Mouse (Mus musculus) hindbrain, embryonic 15.5 days (tissue): ENCODE measurements around the gene 4930523C07Rik. TPM values are rescaled to one million over a fixed set of nuclear protein-coding genes. Genes with fewer than 3 reads are reported as not detected.

ENCODE experiments used
- ATAC-seq: fragments of 200-750 bp; cut with Nextera tagmentation; 2 replicates; pipeline ENCODE4 v1.8.0; 2017; ENCODE audit warnings: low read depth, moderate number of reproducible peaks, moderate TSS enrichment; ENCODE audit not compliant: low FRiP score
- H3K27ac ChIP-seq: fragments of 300-500 bp; sonication (generic); replicated peaks from 2 replicates; pipeline ENCODE4 v1.5.1; 2015; ENCODE audit warnings: mild to moderate bottlenecking, inconsistent platforms
- H3K27me3 ChIP-seq: fragments of 300-500 bp; sonication (generic); 2 replicates; pipeline ENCODE4 v1.6.1; 2015; ENCODE audit warnings: control low read depth, inconsistent platforms
- H3K36me3 ChIP-seq: fragments of 300-500 bp; sonication (generic); 2 replicates; pipeline ENCODE4 v1.6.1; 2015; ENCODE audit warnings: control low read depth, inconsistent platforms
- H3K4me1 ChIP-seq: fragments of 300-500 bp; sonication (generic); replicated peaks from 2 replicates; pipeline ENCODE4 v1.6.1; 2015; ENCODE audit warnings: control low read depth, inconsistent platforms
- H3K4me2 ChIP-seq: fragments of 300-500 bp; sonication (generic); 2 replicates; pipeline ENCODE4 v1.6.1; 2015; ENCODE audit warnings: moderate library complexity, mild to moderate bottlenecking, inconsistent platforms
- H3K4me3 ChIP-seq: fragments of 300-500 bp; sonication (generic); 2 replicates; pipeline ENCODE4 v1.5.1; 2015; ENCODE audit warnings: mild to moderate bottlenecking, inconsistent platforms
- H3K9ac ChIP-seq: fragments of 300-500 bp; sonication (generic); 2 replicates; pipeline ENCODE4 v1.6.1; 2015; ENCODE audit warnings: inconsistent platforms
- H3K9me3 ChIP-seq: fragments of 300-500 bp; sonication (generic); 2 replicates; pipeline ENCODE4 v1.6.1; 2016; ENCODE audit warnings: control low read depth, inconsistent platforms
- WGBS: fragments of 180-500 bp; shearing (Covaris S2); methylation state at CpG from one replicate; pipeline ENCODE4 v1.1.7; 2015; 5-methylcytosine and 5-hydroxymethylcytosine counted together
- polyA plus RNA-seq: library from polyadenylated mRNA; unstranded; fragments of >200 nt; fragmentation: Nextera tagmentation; extraction: Ambion mirVana; gene quantifications from 2 replicates; pipeline ENCODE4 v1.2.1, GENCODE M21; 2015

The 4930523C07Rik gene
- polyA plus RNA-seq, 1 experiment from 2014 or later: 2.6 TPM

DNA sequence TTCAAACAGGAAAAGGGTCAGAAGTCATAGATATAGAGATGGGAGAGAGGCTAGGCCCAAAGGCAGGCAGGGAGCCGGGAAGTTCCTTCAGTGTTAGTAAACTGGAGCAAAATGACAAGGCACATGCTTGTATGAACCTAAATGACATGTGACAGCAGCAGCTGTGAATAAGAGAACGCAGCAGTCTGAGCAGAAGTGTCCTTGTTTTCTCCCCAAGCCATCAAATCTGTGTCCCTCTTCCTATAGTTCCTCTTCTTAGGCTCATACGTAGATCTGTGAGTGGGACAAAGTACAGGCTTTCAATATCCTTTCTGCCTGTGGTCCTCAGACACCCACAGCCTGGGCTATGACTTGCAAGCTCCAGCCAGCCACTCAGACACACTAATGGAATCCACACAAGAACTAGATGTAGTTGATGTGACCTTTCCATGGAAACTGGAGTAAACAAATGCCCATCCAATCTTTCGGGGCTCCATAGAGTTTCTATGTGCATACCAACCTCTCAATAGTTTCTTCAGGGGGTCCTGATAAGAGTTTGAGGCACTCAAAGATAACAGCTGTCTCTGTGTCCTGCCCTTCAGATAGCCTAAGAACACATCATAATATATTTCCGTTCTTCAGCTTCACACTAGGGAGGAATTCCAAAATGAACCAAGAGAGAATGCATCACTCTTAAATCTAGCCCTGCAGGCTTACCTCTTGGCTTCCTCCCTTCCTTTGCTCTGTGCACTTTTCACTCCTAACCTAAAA is 5.1 kb downstream of the 4930523C07Rik start:
- Histone ChIP-seq H3K4me1 (peaks cover 5% of the 10 kb centered on the region), H3K27me3 (no peaks in the 10 kb centered on the region), H3K27ac (no peak overlapping the region), H3K36me3 (no peaks in the 10 kb centered on the region), H3K9me3 (no peaks in the 10 kb centered on the region), H3K4me3 (no peak overlapping the region), H3K4me2 (no peak overlapping the region), H3K9ac (no peak overlapping the region)
- ATAC-seq: no peak
- 84% methylated on average over 5 of the region's 5 CpGs for WGBS

DNA sequence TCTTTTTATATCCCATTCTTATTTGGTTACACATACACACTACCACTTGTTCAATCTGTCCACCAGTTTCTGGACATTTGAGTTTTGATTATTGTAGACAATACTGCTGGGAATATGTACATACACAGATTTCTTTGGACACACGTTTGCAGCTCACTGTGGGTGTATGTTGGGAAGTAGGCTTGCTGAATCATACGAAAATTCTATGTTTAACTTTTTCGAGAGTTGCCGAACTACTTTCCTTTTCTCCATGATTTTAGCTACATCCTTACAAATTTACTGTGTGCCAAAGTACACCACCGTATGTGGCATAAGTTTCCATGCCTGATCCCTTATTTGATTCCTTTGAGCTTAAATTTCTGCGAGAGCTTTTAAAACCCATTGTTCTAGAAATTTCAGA is 6.7 kb downstream of the 4930523C07Rik start:
- no peak for ATAC-seq
- Histone ChIP-seq H3K9me3 (no peaks in the 10 kb centered on the region), H3K4me1 (no peaks in the 10 kb centered on the region), H3K4me2 (no peak overlapping the region), H3K36me3 (no peaks in the 10 kb centered on the region), H3K9ac (no peak overlapping the region), H3K27me3 (no peaks in the 10 kb centered on the region), H3K4me3 (no peak overlapping the region), H3K27ac (no peak overlapping the region)
- WGBS: 94% methylated on average over 6 of the region's 6 CpGs

DNA sequence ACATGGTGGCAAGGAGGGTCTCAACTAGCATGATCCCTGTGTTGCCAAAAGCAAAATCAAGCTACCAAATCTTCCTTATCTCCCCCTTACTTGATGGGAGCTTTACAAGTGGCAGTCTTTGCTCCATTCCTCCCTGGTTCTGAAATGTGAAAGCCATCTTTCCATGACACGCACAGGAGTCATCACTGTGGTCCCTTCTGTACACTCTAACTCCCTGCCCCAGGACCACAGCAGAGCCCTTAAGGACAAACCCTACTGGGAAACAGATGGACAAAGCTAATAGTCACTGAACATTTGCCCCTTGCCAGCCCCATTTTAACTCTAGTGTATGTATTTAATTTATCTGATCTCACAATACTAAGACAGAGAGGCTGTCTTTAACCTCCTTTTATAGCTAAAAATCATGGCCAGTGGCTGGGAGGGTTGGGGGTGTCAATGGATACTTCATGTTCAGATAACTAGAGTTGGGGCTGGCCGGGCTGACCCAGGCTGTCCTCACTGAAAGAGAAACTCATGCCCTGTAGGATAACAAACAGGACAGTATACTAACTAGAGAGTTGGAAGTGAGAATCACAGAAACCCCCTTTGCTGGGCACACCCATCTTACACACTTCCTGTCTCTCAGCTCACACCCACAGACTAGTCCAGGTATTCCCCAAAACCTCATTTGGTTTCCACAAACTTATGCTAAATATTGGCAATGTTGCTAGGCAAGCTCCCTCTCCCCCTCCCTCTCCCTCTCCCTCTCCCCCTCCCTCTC is 8.6 kb downstream of the 4930523C07Rik start:
- H3K9me3 ChIP-seq: no peaks in the 10 kb centered on the region
- H3K4me1 ChIP-seq: no peaks in the 10 kb centered on the region
- 97% methylated on average over 2 of the region's 2 CpGs for WGBS
- H3K27ac ChIP-seq: no peak overlapping the region
- no peak overlapping the region for H3K9ac ChIP-seq
- no peaks in the 10 kb centered on the region for H3K27me3 ChIP-seq
- no peak overlapping the region for H3K4me3 ChIP-seq
- H3K36me3 ChIP-seq: no peaks in the 10 kb centered on the region
- no peak for ATAC-seq
- no peak overlapping the region for H3K4me2 ChIP-seq

DNA sequence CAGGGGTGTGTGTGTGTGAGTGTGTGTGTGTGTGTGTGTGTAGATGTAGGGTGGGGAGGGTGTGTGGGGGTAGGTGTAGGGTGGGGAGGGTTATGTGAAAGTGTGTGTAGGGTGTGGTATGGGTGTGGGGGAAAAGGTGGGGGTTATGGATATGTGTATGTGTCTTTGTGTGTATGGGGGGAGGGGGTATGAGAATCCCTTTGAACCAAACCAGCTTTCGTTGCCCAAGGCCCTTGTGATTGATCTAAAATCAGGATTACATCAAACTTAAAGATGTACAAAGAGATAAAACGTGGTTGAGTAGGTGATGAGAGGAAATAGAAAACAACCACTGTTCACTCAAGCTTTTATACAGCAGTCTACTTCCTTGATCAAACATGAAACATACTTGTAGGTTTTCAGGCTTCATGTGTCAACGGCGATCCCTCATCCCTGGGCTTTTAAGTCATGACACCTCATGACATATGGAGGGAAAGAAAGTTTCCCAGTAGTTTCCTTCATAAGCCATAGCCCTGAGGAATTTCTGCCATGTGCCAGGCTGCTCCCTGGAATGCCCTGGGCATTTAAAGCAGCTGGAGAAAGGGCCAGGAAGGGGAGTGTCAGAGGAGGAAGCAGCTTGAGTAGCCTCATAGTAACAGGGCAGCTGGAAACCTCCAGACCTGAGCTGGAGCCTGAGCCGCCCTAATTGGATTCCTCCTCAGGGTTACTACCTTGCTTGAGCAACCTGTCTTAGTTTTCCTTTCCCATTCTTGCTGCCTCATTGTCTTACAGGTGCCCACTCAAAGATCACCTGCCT is 9.5 kb downstream of the 4930523C07Rik start:
- H3K36me3 ChIP-seq: no peaks in the 10 kb centered on the region
- ATAC-seq: no peak

DNA sequence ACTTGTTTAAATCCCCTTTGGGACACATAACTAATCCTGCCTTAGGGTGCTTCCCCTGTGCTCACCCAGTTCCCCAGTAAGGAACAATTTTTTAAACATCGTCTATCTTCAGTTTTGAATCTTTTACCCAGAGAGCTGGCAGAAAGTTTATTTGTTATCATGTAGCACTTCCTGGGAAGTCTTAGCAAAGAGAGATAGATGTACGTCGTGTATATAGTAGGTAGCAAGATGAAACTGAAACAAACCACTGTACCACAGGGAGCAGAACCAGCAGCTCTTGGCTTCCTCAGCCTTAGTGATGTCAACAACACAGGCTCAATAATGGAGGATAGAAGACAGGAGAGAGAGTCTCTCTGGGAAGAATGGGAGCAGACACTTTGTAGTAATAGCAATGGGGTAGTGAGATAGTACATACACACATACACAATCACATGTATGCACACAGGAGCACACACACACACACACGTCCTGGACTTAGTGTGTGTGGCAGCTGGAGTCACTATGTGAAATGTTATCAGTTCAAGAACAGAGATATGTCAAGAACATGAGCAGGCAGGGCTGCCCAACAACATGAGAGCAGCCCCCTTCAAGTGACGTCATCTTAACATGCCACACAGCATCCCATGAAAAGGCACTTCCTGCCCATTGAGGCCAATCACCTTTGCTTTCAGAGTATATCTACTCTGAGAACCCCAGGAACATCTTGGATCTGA is 10.3 kb downstream of the 4930523C07Rik start:
- no peak overlapping the region for H3K4me3 ChIP-seq
- H3K9ac ChIP-seq: no peak overlapping the region
- no peaks in the 10 kb centered on the region for H3K4me1 ChIP-seq
- H3K36me3 ChIP-seq: no peaks in the 10 kb centered on the region
- no peak overlapping the region for H3K4me2 ChIP-seq
- no peaks in the 10 kb centered on the region for H3K27me3 ChIP-seq
- no peak for ATAC-seq
- no peaks in the 10 kb centered on the region for H3K9me3 ChIP-seq
- H3K27ac ChIP-seq: no peak overlapping the region
- 82% methylated on average over 5 of the region's 5 CpGs for WGBS

More for the DNA sequence above, 9.5 kb downstream of the 4930523C07Rik start:
- Histone ChIP-seq H3K4me2 (no peak overlapping the region), H3K27me3 (no peaks in the 10 kb centered on the region), H3K4me3 (no peak overlapping the region), H3K9ac (no peak overlapping the region), H3K4me1 (no peaks in the 10 kb centered on the region), H3K9me3 (no peaks in the 10 kb centered on the region), H3K27ac (no peak overlapping the region)
- 87% methylated on average over 5 of the region's 5 CpGs for WGBS

DNA sequence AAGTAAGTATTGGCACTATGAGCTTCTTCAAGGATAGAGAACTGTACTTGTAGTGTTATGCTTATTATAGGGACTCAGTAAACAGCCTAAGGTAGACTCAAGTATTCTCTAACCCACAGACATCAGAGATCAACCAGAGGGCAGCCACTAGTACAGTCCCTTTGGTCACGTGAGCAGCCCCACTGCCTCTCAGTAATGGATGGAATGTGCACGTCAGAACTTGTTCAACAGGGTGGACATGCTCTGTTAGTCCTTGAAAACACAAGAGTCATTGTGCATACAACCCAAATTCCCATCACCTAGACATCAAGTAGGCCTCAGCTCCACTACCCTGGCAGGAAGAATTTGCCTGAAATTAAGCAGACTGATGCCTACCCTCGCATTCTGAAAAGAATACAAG is 13.5 kb downstream of the 4930523C07Rik start:
- no peaks in the 10 kb centered on the region for H3K9me3 ChIP-seq
- H3K4me3 ChIP-seq: no peak overlapping the region
- H3K36me3 ChIP-seq: no peaks in the 10 kb centered on the region
- no peaks in the 10 kb centered on the region for H3K27me3 ChIP-seq
- no peak overlapping the region for H3K4me2 ChIP-seq
- WGBS: 62% methylated on average over 3 of the region's 3 CpGs
- H3K4me1 ChIP-seq: no peaks in the 10 kb centered on the region
- no peak for ATAC-seq
- no peak overlapping the region for H3K9ac ChIP-seq
- H3K27ac ChIP-seq: no peak overlapping the region

DNA sequence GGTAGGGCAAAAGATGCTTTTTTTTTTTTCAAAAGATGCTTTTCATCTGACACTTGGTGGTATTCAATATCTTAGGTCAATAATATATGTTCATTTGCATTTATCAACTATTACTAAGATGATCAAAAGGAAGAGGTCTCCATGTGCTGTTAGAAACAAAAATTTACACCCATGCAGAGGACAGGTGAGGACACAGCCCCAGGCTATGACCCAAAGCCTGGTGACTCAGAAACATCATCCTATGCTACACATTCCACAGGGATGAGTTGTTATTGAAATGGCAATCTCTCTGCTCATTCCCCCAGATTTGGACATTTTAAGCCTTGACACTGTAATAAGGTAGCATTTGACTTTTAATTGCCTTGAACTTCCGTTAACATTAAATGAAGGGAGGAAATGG is 15.7 kb downstream of the 4930523C07Rik start:
- 67% methylated on average over 1 of the region's 1 CpGs for WGBS
- ATAC-seq: no peak
- no peak overlapping the region for H3K4me2 ChIP-seq

DNA sequence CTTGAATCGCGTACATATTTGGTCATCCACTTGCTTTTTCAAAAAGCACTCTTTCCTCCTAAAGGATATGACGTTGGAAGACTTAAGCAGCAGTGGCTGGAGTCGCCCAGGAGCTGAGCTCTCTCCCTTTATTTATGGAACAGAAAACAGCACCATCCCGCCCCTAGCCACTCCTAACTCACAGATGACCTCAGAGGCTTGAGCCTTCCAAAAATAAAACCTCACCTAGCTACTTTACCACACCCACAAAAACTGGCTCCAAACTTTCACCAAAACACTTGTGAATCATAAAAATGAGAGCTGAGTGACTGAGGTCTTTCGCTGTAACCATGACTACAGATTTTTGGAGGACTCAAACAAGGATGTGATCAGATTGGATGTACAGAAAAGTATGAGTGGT is 16.4 kb downstream of the 4930523C07Rik start:
- H3K4me1 ChIP-seq: no peaks in the 10 kb centered on the region
- WGBS: 81% methylated on average over 6 of the region's 6 CpGs
- no peak overlapping the region for H3K4me3 ChIP-seq
- H3K27me3 ChIP-seq: no peaks in the 10 kb centered on the region
- H3K9ac ChIP-seq: no peak overlapping the region
- H3K36me3 ChIP-seq: no peaks in the 10 kb centered on the region
- no peak overlapping the region for H3K27ac ChIP-seq
- no peak for ATAC-seq
- no peak overlapping the region for H3K4me2 ChIP-seq
- no peaks in the 10 kb centered on the region for H3K9me3 ChIP-seq

More for the DNA sequence above, 15.7 kb downstream of the 4930523C07Rik start:
- no peak overlapping the region for H3K27ac ChIP-seq
- no peaks in the 10 kb centered on the region for H3K4me1 ChIP-seq
- H3K4me3 ChIP-seq: no peak overlapping the region
- no peaks in the 10 kb centered on the region for H3K9me3 ChIP-seq
- H3K27me3 ChIP-seq: no peaks in the 10 kb centered on the region
- H3K9ac ChIP-seq: no peak overlapping the region
- H3K36me3 ChIP-seq: no peaks in the 10 kb centered on the region

DNA sequence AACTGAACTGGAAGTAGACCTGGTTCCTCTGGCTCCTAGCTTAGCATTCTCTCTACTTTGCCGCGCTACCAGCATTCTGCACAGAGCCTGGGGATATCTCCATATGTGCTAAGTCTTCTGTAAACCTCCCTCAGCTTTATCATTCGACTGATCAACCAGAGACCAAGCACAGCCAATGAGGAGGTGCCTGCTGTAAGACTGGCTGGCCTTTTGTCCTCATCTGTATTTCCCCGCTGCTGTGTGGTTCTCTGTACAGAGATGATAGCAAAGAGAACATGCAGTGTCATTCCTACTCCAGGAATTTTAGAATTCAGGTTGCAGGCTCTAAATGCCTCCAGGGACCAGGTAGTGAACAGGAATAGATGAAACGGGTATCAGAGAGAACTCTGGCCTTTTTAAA is 17.1 kb downstream of the 4930523C07Rik start:
- Histone ChIP-seq H3K4me2 (no peak overlapping the region), H3K9ac (no peak overlapping the region), H3K4me1 (no peaks in the 10 kb centered on the region), H3K4me3 (no peak overlapping the region), H3K36me3 (no peaks in the 10 kb centered on the region), H3K9me3 (no peaks in the 10 kb centered on the region), H3K27ac (no peak overlapping the region), H3K27me3 (no peaks in the 10 kb centered on the region)
- no peak for ATAC-seq
- 86% methylated on average over 5 of the region's 5 CpGs for WGBS

DNA sequence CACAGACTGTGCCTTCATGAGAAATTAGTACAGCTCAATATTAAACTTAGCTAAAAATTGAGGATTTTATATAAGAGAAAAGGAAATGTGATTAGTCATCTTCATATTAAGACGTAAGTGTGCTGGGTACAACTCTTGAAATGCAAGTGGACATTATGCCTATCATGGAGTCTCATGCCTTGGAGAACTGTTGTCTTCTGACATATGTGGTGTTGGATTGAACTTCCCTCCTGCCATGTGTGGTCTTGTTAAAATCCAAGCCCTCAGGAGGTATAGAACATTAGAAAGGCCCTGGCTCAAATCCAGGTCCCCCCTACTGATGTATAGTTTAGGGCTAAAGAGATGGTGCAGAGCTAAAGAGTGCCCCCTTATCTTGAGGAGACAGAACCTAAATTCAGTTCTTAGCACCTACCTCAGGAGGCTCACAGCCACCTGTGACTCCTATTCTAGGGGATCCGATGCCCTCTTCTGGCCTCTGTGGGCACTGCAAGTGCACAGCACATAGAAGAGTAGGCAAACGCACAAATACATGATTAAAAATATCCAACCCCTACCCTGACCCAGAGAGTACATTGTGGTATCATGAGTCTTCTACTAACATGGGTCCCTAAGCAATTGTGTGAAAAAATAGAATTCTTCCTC is 17.7 kb downstream of the 4930523C07Rik start:
- Histone ChIP-seq H3K4me1 (no peaks in the 10 kb centered on the region), H3K4me3 (no peak overlapping the region), H3K27me3 (no peaks in the 10 kb centered on the region), H3K4me2 (no peak overlapping the region), H3K9ac (no peak overlapping the region), H3K36me3 (no peaks in the 10 kb centered on the region), H3K9me3 (no peaks in the 10 kb centered on the region), H3K27ac (no peak overlapping the region)
- WGBS: 66% methylated on average over 3 of the region's 3 CpGs
- ATAC-seq: no peak

DNA sequence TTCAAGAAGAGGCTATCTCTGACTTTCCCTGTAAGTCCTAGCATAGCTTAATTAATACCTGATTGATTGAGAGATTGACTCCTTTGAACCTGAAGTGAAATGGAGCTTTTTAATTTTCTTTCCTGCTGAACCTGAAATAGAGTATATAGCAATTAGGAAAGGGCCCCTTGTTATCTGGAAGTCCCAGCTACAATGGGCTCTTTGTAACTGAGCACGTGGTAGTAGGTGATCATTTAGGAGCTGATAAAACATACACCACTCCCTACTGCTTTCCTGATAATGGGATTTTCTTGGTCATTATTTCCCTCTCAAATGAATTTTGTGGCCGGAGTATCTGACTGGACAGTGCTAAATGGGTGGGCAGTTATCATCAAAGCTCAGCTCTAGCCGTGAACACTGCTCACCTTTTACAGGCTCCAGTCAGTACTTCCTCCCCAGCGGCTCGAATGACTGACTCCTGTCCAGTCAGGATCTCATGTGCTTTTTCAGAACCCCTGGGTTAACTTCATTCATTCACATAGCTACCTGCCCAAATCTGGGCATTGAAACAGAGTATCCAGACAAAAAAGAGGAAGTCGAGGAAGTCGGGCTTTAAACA is 20.5 kb downstream of the 4930523C07Rik start:
- Histone ChIP-seq H3K27me3 (no peaks in the 10 kb centered on the region), H3K9me3 (no peaks in the 10 kb centered on the region), H3K27ac (no peak overlapping the region), H3K9ac (no peak overlapping the region), H3K4me2 (no peak overlapping the region), H3K4me3 (no peak overlapping the region), H3K36me3 (no peaks in the 10 kb centered on the region), H3K4me1 (no peaks in the 10 kb centered on the region)
- WGBS: 80% methylated on average over 7 of the region's 7 CpGs
- ATAC-seq: no peak
